Mouse (Mus musculus): ENCODE results near the gene Adprhl2.

The Adprhl2 gene

DNA sequence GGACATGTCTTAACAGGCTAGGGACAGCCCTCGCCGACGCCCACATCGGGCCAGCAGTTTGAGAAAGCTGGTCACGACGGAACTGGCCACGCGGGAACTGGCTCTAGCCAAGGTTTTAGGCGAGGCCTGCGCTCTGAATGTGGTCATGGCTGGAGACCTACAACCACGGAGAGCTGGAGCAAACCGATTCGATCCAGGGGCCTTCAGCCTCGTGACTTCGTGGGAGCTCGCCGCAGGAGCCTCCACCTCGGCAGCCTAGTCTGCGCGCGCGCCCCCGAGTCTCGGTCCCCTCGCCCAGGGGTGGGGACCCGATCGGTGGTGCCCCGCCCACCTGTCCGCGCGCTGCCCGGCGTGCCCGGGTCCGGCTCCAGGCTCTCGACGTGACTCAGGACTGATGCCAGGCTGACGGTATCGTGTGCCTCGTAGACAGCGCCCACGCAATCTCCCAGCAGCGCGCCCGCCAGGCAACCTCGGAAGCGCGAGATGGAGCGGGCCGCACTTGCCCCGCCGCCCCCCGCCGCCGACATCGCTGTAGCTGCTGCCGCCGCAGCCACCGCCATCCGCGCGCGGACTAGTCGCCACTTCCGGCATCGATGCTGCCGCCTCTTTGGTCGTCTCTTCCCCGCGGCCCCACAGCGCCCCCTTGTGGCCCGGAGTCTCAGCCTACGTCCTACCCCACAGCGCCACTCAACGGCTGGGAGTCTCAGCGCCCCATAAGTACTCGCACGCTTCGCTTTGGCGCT lies at the start of gene Adprhl2:
Gene Adprhl2 (minus strand): TSS at position 593 of the 743 bp plus-strand sequence.
- DNase-seq (ENCODE audit: low spot score) = peak; percentile 97

- DNase-seq (ENCODE audit: low spot score) = no peak
Measured at GRCm38 (mm10) chr4:126360069-126360468, 38.6 kb upstream of the Adprhl2 start.

- DNase-seq (ENCODE audit: low spot score) = no peak
Measured at GRCm38 (mm10) chr4:126343451-126343850, 21.9 kb upstream of the Adprhl2 start.

DNA sequence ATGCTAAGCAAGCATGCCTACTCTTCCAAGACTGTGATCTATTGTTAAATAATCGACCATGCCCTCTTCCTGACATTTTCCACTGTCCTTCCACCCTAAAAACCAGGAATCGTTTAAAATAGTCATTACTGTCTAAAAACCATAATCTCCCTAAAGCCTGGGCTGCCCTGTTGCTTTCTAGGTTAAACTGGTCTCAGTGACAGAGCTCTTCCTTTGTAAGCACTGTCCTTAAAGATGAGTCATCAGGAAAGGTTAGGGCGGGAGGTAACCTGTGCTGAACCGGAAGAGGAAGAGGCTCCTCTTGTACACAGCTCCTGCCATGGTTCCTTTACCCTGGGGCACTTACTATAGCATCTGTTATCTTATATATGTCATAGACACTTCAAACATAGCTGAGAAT lies 18.0 kb upstream of the Adprhl2 start:
- no peak for DNase-seq (ENCODE audit: low spot score)

DNA sequence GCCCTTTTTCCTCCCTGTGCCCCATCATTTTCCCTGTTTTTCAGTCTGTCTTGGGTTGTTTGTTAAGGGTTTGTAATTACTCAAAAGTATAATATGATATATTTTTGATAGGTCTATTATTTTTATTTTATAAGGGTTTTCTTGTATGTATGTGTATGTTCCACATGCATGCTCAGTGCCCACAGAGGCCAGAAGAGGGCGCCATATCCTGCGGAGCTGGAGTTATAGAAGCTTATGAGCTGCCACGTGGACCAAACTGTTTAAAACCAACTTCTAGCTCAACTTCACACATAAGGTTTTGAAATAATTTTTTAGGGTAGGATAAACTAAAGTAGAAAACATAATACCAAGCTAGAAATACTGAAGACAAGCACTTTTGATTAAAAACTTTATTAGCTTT lies 10.9 kb upstream of the Adprhl2 start:
- DNase-seq (ENCODE audit: low spot score) = no peak

DNA sequence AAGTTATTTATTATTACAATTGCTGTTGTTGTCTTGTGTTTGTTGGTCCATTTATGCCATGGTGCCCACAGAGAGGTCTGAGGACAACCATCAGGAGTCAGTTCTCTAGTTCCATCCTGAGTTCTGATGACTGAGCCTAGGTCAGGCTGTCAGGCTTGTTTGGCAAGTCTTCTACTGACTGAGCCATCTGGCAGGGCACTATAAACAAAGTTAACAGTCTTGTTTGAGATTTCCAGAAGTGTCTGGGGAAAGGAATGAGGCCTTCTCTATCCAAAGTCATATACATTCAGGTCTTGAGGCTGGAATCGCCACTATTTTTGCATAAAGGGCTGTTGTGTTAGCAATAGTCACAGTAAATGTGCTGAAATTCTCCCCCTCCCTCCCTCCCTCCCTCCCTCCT lies 10.2 kb upstream of the Adprhl2 start:
- DNase-seq (ENCODE audit: low spot score) = peak; percentile 32

GRCm38 (mm10) chr4:126330295-126330694 lies 8.8 kb upstream of the Adprhl2 start:
- no peak for DNase-seq (ENCODE audit: low spot score)

GRCm38 (mm10) chr4:126326036-126326435 lies 4.5 kb upstream of the Adprhl2 start:
- no peak for DNase-seq (ENCODE audit: low spot score)

DNA sequence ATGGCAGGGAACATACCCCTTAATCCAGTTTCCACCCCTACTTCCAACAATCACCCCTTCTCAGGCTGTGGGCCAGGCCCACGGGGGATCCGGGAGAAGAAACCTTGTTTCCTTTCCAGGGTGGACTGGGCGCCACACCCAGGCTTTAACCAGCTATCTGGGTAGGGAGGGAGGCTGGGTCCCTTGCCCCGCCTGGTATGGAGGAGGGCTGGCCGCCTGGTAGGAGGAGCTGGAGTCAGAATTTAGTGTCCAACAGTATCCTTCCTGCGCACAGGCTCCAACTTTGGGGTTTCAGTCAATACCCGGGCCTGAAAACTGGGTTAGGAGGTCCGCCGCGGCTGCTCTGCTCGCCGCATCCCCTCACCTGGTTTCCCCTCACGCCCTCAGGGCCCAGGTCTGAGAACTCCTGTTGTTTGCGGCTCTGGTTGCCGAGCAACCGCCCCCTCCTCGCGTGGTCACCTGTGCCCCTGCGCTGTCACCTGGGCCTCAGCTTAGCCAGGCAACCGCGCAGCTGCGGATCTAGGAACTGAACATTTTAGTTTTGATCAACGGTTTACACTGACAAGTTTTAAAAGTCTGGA lies 3.9 kb upstream of the Adprhl2 start, which contains the start of gene Tekt2:
Gene Tekt2 (minus strand): TSS at position 408 of the 581 bp plus-strand sequence.
- no peak for DNase-seq (ENCODE audit: low spot score)

DNA sequence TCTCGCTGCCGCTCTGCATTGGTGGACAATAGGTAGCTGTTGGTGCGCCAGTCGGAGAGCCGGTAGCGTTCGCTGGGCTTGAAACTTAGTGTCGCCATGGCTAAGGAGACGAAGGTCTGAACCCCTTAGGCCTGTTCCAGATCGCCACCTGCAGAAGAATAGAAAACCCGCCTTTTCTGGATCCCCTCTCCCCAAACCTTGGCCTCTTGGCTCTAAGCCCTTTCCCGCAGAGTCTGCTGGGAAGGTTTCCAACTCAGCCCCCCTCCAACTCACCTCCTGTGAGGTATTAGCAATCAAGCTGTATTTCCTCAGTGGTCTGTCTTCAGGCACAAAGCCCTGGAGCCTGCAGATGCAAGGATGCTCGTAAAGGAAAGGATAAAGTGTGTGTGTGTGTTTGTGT lies 3.4 kb upstream of the Adprhl2 start:
- DNase-seq (ENCODE audit: low spot score) = no peak

GRCm38 (mm10) chr4:126322646-126323045 lies 1.1 kb upstream of the Adprhl2 start:
- no peak for DNase-seq (ENCODE audit: low spot score)

- no peak for DNase-seq (ENCODE audit: low spot score)
Measured at GRCm38 (mm10) chr4:126321854-126322511, 480 bp upstream of the Adprhl2 start.

GRCm38 (mm10) chr4:126319806-126320205 lies 1.7 kb downstream of the Adprhl2 start:
- no peak for DNase-seq (ENCODE audit: low spot score)

DNA sequence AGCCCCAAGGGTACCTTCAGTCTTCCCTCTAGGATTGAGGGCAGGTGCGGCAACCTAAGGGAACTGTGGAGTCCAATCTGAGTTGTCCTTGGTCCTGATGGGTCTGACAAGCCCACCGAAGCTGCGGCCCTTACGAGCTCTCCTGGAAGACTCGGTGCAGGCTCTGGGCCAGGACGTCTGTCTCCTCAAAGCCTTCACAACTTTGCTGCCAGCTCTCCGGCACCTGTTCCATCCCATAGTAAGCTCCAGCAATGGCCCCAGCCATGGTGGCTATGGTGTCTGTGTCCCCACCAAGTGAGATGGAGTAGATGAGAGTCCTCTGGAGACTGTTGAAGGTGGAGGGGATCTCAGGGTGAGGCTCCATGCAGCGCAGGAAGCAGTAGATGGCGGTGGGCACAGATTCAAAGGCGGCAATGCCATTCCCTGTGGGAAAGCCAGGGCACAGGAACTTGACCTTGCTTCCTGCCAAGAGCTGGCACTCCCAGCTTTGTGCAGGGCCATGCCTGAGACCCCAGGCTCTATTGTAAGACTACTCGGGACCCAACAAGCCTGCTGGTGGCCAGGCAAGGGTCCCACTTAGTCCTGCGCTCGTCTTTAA lies 5.0 kb downstream of the Adprhl2 start:
- no peak for DNase-seq (ENCODE audit: low spot score)

DNA sequence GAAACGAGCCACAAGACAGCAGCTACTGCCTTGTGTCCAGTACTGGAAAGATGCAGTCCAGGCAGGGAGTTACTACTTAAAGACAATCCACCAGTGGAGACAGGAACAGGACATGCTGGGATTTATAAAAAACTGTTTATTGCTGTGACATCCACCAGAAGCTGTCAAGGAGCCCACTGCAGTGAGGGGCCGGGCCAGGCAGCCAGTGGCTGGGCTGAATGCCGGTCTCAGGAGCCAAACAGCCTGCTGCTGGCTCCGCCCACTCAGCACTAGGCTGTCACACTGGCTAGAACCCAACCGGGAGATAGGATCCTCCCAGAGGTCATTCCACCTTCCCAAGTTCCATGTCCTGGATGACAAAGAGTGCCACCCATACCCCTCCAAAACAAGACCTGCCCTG lies 5.6 kb downstream of the Adprhl2 start:
- peak; percentile 43 for DNase-seq (ENCODE audit: low spot score)

- DNase-seq (ENCODE audit: low spot score) = no peak
Measured at GRCm38 (mm10) chr4:126314393-126314792, 7.1 kb downstream of the Adprhl2 start.

- DNase-seq (ENCODE audit: low spot score) = no peak
Measured at GRCm38 (mm10) chr4:126313202-126313601, 8.3 kb downstream of the Adprhl2 start.

GRCm38 (mm10) chr4:126311566-126312200 lies 9.8 kb downstream of the Adprhl2 start:
- no peak for DNase-seq (ENCODE audit: low spot score)

- DNase-seq (ENCODE audit: low spot score) = no peak
Measured at GRCm38 (mm10) chr4:126310344-126310743, 11.2 kb downstream of the Adprhl2 start.

DNA sequence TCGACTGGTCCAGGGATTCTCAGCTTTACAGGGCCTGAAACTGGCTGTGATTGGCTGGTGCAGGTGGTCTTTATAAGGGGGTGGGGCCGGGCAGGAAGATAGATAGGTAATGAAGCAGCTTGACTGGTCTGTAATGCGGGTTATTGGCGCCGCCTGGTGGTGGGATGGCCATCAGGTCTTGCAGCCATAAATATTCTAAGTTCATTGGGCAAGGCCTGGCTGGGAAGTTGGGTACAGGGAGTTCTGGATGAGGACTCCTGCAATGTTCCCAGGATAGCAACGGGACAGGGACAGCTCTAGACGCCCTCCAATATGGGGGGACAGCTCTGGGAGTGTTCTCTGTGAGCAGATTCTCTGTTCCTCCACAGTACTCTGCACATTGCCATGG lies 11.6 kb downstream of the Adprhl2 start:
- peak; percentile 86 for DNase-seq (ENCODE audit: low spot score)

GRCm38 (mm10) chr4:126309211-126309921 lies 12.1 kb downstream of the Adprhl2 start:
- DNase-seq (ENCODE audit: low spot score) = no peak

GRCm38 (mm10) chr4:126306827-126307226 lies 14.7 kb downstream of the Adprhl2 start:
- no peak for DNase-seq (ENCODE audit: low spot score)

Data from lung, postnatal 25 days (tissue).